Mouse (Mus musculus) retina, embryonic 14.5 days (tissue): ENCODE measurements around the gene Stat2.
"Not testable (repeated sequence)": the region's sequence is repeated elsewhere in the genome, so short reads cannot be mapped to it uniquely, and the experiment has no call there.

Experiments
- DNase-seq: peaks from one replicate; pipeline ENCODE4 v3.0.0-alpha.2; 2015; ENCODE audit warnings: low spot score

The Stat2 gene

GRCm38 (mm10) chr10:128298702-128299171 lies 28.4 kb downstream of the Stat2 start, which contains the start of gene Il23a:
TSS of gene Il23a (minus strand) at chr10:128298752.
- no peak for DNase-seq

- no peak for DNase-seq
Measured at GRCm38 (mm10) chr10:128302357-128302756, 32.0 kb downstream of the Stat2 start.

- DNase-seq, result no peak
Measured at GRCm38 (mm10) chr10:128302785-128303125, 32.4 kb downstream of the Stat2 start.

- peak; percentile 100 for DNase-seq
Measured at GRCm38 (mm10) chr10:128303126-128304021, 33.0 kb downstream of the Stat2 start, which contains the start of gene Pan2. TSS of gene Pan2 (plus strand) at chr10:128303335.

GRCm38 (mm10) chr10:128309654-128310053 lies 39.3 kb downstream of the Stat2 start:
- no peak for DNase-seq

- DNase-seq, result no peak
Measured at GRCm38 (mm10) chr10:128310177-128310576, 39.8 kb downstream of the Stat2 start.

- no peak for DNase-seq
Measured at GRCm38 (mm10) chr10:128310902-128311301, 40.5 kb downstream of the Stat2 start.

- DNase-seq, result no peak
Measured at GRCm38 (mm10) chr10:128315578-128315977, 45.2 kb downstream of the Stat2 start.

GRCm38 (mm10) chr10:128321641-128322040 lies 51.3 kb downstream of the Stat2 start:
- no peak for DNase-seq

- peak; percentile 94 for DNase-seq
Measured at GRCm38 (mm10) chr10:128322141-128323108, 52.1 kb downstream of the Stat2 start, which contains the start of gene Cnpy2. TSS of gene Cnpy2 (plus strand) at chr10:128322459.

GRCm38 (mm10) chr10:128323516-128323915 lies 53.2 kb downstream of the Stat2 start:
- DNase-seq, result no peak

GRCm38 (mm10) chr10:128326825-128327224 lies 56.5 kb downstream of the Stat2 start:
- no peak for DNase-seq

- DNase-seq, result peak; percentile 22
Measured at GRCm38 (mm10) chr10:128327610-128328009, 57.3 kb downstream of the Stat2 start.

GRCm38 (mm10) chr10:128332358-128333249 lies 62.2 kb downstream of the Stat2 start:
- DNase-seq, result not testable (repeated sequence)

GRCm38 (mm10) chr10:128335582-128335981 lies 65.2 kb downstream of the Stat2 start:
- DNase-seq, result peak; percentile 89

- DNase-seq, result no peak
Measured at GRCm38 (mm10) chr10:128336195-128336594, 65.8 kb downstream of the Stat2 start.

- DNase-seq, result no peak
Measured at GRCm38 (mm10) chr10:128336597-128336996, 66.2 kb downstream of the Stat2 start.

- DNase-seq, result peak; percentile 98
Measured at GRCm38 (mm10) chr10:128337306-128338181, 67.2 kb downstream of the Stat2 start, which contains the start of gene Cs. TSS of gene Cs (plus strand) at chr10:128337734.

GRCm38 (mm10) chr10:128338415-128338814 lies 68.1 kb downstream of the Stat2 start:
- DNase-seq, result no peak

GRCm38 (mm10) chr10:128338948-128339347 lies 68.6 kb downstream of the Stat2 start:
- DNase-seq, result no peak
